Mouse (Mus musculus) R1 (cell line): ENCODE data around the gene Rnf133.

Experiments
- DNase-seq: peaks from one replicate; pipeline ENCODE4 v3.0.0-alpha.2; 2018; ENCODE audit warnings: low read depth, low spot score

Gene Rnf133

GRCm38 (mm10) chr6:23650205-23650604 lies at the start of gene Rnf133:
Gene Rnf133 (minus strand): TSS chr6:23650305.
- no peak for DNase-seq

- DNase-seq = no peak
These were observed 28.1 kb upstream of the Rnf133 start for GRCm38 (mm10) chr6:23678172-23678571.

- DNase-seq = no peak
These were observed 4.9 kb upstream of the Rnf133 start, which contains the start of gene Rnf148 for GRCm38 (mm10) chr6:23655036-23655435. Gene Rnf148 (minus strand): TSS chr6:23655136.

- no peak for DNase-seq
These were observed 1.4 kb downstream of the Rnf133 start for GRCm38 (mm10) chr6:23648732-23649131.

GRCm38 (mm10) chr6:23647627-23648247 lies 2.4 kb downstream of the Rnf133 start:
- no peak for DNase-seq

- no peak for DNase-seq
These were observed 13.0 kb downstream of the Rnf133 start for GRCm38 (mm10) chr6:23637081-23637480.

- no peak for DNase-seq
These were observed 14.9 kb downstream of the Rnf133 start for GRCm38 (mm10) chr6:23635208-23635607.

GRCm38 (mm10) chr6:23634016-23634415 lies 16.1 kb downstream of the Rnf133 start:
- DNase-seq = no peak

GRCm38 (mm10) chr6:23630465-23630864 lies 19.6 kb downstream of the Rnf133 start:
- no peak for DNase-seq
